Mouse (Mus musculus) adrenal gland, adult 2 months (tissue): ENCODE data around the gene Col1a2. TPM values are rescaled to one million over a fixed set of nuclear protein-coding genes. Genes with fewer than 3 reads are reported as not detected.

Source experiments
- DNase-seq: peaks from one replicate; pipeline ENCODE4 v3.0.0; 2021
- long read RNA-seq: library from polyadenylated mRNA; stranded (forward); transcript quantifications from one replicate; pipeline ENCODE4 v2.0.0, GENCODE M21; 2021
- polyA plus RNA-seq: library from polyadenylated mRNA; depleted of rRNA; stranded (reverse); fragments of >200 nt; gene quantifications from 2 replicates; pipeline ENCODE4 v1.2.3, GENCODE M21; 2012; rRNA removed
- total RNA-seq, 2 experiments: library from RNA; stranded (reverse); gene quantifications; 2 replicates each; pipeline ENCODE4 v1.2.3; 2021

The Col1a2 gene
- 100 to 1,000 TPM in 1 of 2 experiments, 10 to 100 TPM in 1; 56.3 to 121 TPM for total RNA-seq
- polyA plus RNA-seq: 41.9 and 43.7 TPM in 2 replicates
- long read RNA-seq, partial matches to known transcripts: 19 of 19 reads
- long read RNA-seq, other reads (novel, unspliced or antisense): 0 of 19 reads

GRCm38 (mm10) chr6:4504603-4505131, at the start of gene Col1a2:
Col1a2 (plus strand) TSS chr6:4504814.
- no peak for DNase-seq

- no peak for DNase-seq
Measured at GRCm38 (mm10) chr6:4455518-4455917, 49.1 kb upstream of the Col1a2 start.

GRCm38 (mm10) chr6:4455961-4456617, 48.5 kb upstream of the Col1a2 start:
- no peak for DNase-seq

- no peak for DNase-seq
Measured at GRCm38 (mm10) chr6:4456691-4457447, 47.7 kb upstream of the Col1a2 start.

- DNase-seq: peak; percentile 6
Measured at GRCm38 (mm10) chr6:4457555-4457996, 47.0 kb upstream of the Col1a2 start.

- no peak for DNase-seq
Measured at GRCm38 (mm10) chr6:4465320-4465719, 39.3 kb upstream of the Col1a2 start.

- no peak for DNase-seq
Measured at GRCm38 (mm10) chr6:4483577-4483936, 21.1 kb upstream of the Col1a2 start.

- no peak for DNase-seq
Measured at GRCm38 (mm10) chr6:4483937-4484601, 20.5 kb upstream of the Col1a2 start.

- DNase-seq: peak; percentile 18
Measured at GRCm38 (mm10) chr6:4488349-4488748, 16.3 kb upstream of the Col1a2 start.

- no peak for DNase-seq
Measured at GRCm38 (mm10) chr6:4488966-4489365, 15.6 kb upstream of the Col1a2 start.

- DNase-seq: peak; percentile 10
Measured at GRCm38 (mm10) chr6:4489366-4490245, 15.0 kb upstream of the Col1a2 start.

- DNase-seq: no peak
Measured at GRCm38 (mm10) chr6:4493666-4494065, 10.9 kb upstream of the Col1a2 start.

- no peak for DNase-seq
Measured at GRCm38 (mm10) chr6:4496428-4496827, 8.2 kb upstream of the Col1a2 start.

GRCm38 (mm10) chr6:4503106-4503505, 1.5 kb upstream of the Col1a2 start:
- DNase-seq: peak; percentile 8

- peak; percentile 49 for DNase-seq
Measured at GRCm38 (mm10) chr6:4505158-4505997, 764 bp downstream of the Col1a2 start.

GRCm38 (mm10) chr6:4506106-4506505, 1.5 kb downstream of the Col1a2 start:
- DNase-seq: no peak

- DNase-seq: no peak
Measured at GRCm38 (mm10) chr6:4506791-4507190, 2.2 kb downstream of the Col1a2 start.

- DNase-seq: no peak
Measured at GRCm38 (mm10) chr6:4507323-4507722, 2.7 kb downstream of the Col1a2 start.

- DNase-seq: no peak
Measured at GRCm38 (mm10) chr6:4508279-4508678, 3.7 kb downstream of the Col1a2 start.

- DNase-seq: no peak
Measured at GRCm38 (mm10) chr6:4509395-4509794, 4.8 kb downstream of the Col1a2 start.
